Comparison of ENCODE assay signal across 16 mouse cellular contexts in the genomic region with DNA sequence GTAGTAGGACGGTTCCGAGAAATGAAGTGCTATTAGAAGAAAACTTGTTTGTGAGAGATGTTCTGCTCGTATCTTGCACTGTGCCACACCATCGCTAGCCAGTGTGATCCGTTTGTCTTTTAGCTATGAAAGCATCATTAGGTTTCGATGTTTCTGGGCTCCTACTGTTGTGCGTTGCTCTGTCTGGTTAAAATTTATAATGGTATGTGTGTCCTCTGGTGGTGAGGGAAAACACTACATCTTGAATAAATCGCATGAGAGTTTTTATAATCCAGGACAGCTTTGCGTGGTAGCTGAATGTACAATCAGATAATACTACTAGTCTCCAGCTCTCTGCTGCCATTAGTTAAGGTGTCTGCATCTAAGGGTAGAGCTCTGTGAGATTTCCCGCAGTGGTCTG.
"Had no signal": no experiment of that assay in that cellular context is flagged by ENCODE, and none has a peak within 500 bp of the region (broad histone marks: within the 10 kb centered on the region; RNA-seq: fewer than 3 reads in every experiment).

No protein-coding gene starts in this region.

- H3K4me3 ChIP-seq: limb, embryonic 10.5 days; liver, embryonic 15.5 days; megakaryocyte, embryonic 14.5 days had no signal

- H3K27ac ChIP-seq: limb, embryonic 10.5 days; liver, embryonic 15.5 days; macrophage had no signal

- H3K9ac ChIP-seq: liver, embryonic 15.5 days had no signal

- H3K4me1 ChIP-seq: limb, embryonic 10.5 days; liver, embryonic 15.5 days; megakaryocyte, embryonic 14.5 days had no signal

- DNase-seq: kidney, adult 18-20 months; kidney, postnatal 25 days; lung, adult 2 months; lung, postnatal 10 days; right cerebral cortex, postnatal 4 days; spleen, adult 18-20 months; thymus, adult 2 months; thymus, postnatal 25 days had no signal

- H3K9me3 ChIP-seq: limb, embryonic 10.5 days; liver, embryonic 15.5 days; megakaryocyte, embryonic 14.5 days had no signal

- H3K27me3 ChIP-seq: liver, embryonic 15.5 days; megakaryocyte, embryonic 14.5 days had no signal

- ATAC-seq: inflammation-experienced regulatory T-cells, adult 6 months; midbrain, embryonic 16.5 days had no signal

- H3K36me3 ChIP-seq: limb, embryonic 10.5 days; liver, embryonic 15.5 days had no signal

- H3K4me2 ChIP-seq: liver, embryonic 11.5 days; liver, embryonic 15.5 days; midbrain, embryonic 11.5 days had no signal
